Comparison of ENCODE assay signal across 24 mouse cellular contexts in the genomic region with DNA sequence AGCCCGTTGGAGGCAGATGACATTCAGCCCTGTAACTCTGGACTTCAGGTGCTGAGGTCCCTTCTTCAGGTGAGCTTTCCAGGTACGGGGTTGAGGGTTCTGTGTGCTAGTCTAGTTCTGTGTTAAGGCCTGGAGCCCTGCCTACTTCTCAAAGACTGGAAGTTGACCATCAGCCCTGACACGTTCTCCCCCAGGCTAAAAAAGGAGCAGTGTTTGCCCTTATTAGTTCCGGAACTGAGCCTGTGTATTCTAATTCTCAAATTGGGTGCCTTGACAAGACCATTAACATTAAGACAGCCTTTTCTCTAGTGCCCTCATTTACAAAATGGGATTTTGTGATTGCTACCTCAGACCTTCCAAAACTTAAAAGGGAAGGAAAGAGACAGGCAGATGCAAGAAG. TPM values are rescaled to one million over a fixed set of nuclear protein-coding genes. Genes with fewer than 3 reads are reported as not detected.
"Had no signal": no experiment of that assay in that cellular context is flagged by ENCODE, and none has a peak within 500 bp of the region (broad histone marks: within the 10 kb centered on the region; RNA-seq: fewer than 3 reads in every experiment).

No protein-coding gene starts in this region.

- H3K9ac ChIP-seq: liver, embryonic 13.5 days; midbrain, embryonic 12.5 days; neural tube, embryonic 12.5 days had no signal

- H3K27ac ChIP-seq: liver, embryonic 13.5 days; midbrain, embryonic 12.5 days; neural tube, embryonic 12.5 days; stomach, postnatal 0 days had no signal

- ATAC-seq: midbrain, embryonic 16.5 days had no signal

- H3K9me3 ChIP-seq: liver, embryonic 13.5 days; midbrain, embryonic 12.5 days; neural tube, embryonic 12.5 days had no signal

- DNase-seq: kidney, adult 18-20 months; kidney, adult 9 months; kidney, postnatal 14 days; kidney, postnatal 4 days; left cerebral cortex, postnatal 4 days; liver, embryonic 13.5 days; lung, adult 2 months; lung, postnatal 14 days; lung, postnatal 4 days; right cerebral cortex, adult 18-20 months; right cerebral cortex, postnatal 14 days; right cerebral cortex, postnatal 4 days; thymus, adult 2 months; thymus, postnatal 14 days; thymus, postnatal 4 days had no signal

- H3K36me3 ChIP-seq: liver, embryonic 13.5 days; midbrain, embryonic 12.5 days; neural tube, embryonic 12.5 days had no signal

- H3K4me2 ChIP-seq: liver, embryonic 13.5 days; midbrain, embryonic 12.5 days; neural tube, embryonic 12.5 days had no signal

- H3K4me3 ChIP-seq: liver, embryonic 13.5 days; midbrain, embryonic 12.5 days; myocyte; neural tube, embryonic 12.5 days had no signal

RNA-seq across cellular contexts. Expression of a gene that starts 3.7 kb away (rescaled TPM):
- polyA plus RNA-seq: kidney, embryonic 16.5 days; limb, embryonic 14.5 days; liver, embryonic 13.5 days; liver, embryonic 16.5 days; lung, embryonic 16.5 days; midbrain, embryonic 12.5 days; midbrain, embryonic 16.5 days; myocyte; neural tube, embryonic 12.5 days had no signal
